In genomic region chr5:105566852-105567412, GRCm38 (mm10) we compare ENCODE assay signal across 12 mouse cellular contexts. TPM values are rescaled to one million over a fixed set of nuclear protein-coding genes. Genes with fewer than 3 reads are reported as not detected.
DNase-seq lines count a peak whose midpoint lies in the region; ATAC-seq and TF ChIP-seq lines count a peak whose summit lies in the region.
"Had no signal": no experiment of that assay in that cellular context is flagged by ENCODE, and none has a peak within 500 bp of the region (broad histone marks: within the 10 kb centered on the region; RNA-seq: fewer than 3 reads in every experiment).

No protein-coding gene starts in this region.

- peak; percentile 59 for ATAC-seq in midbrain, embryonic 11.5 days (ENCODE audit: low FRiP score)
- no peak for ATAC-seq in midbrain, embryonic 15.5 days (replicated peaks)
- ATAC-seq in forebrain, embryonic 13.5 days: peak; percentile 53; the same call in 1 of the 2 replicates
- ATAC-seq in kidney, embryonic 14.5 days (ENCODE audit: low FRiP score, low TSS enrichment): no peak

- no peaks in the 10 kb centered on the region for H3K9me3 ChIP-seq in midbrain, embryonic 11.5 days (ENCODE audit: control insufficient read depth, low read length)
- H3K9me3 ChIP-seq in midbrain, embryonic 15.5 days: no peaks in the 10 kb centered on the region
- H3K9me3 ChIP-seq in forebrain, embryonic 13.5 days (replicated peaks): no peaks in the 10 kb centered on the region
- no peaks in the 10 kb centered on the region for H3K9me3 ChIP-seq in kidney, embryonic 14.5 days (ENCODE audit: control insufficient read depth, low read length)

- no peaks in the 10 kb centered on the region for H3K27me3 ChIP-seq in midbrain, embryonic 11.5 days (ENCODE audit: control insufficient read depth, insufficient read depth, low read length)
- H3K27me3 ChIP-seq in midbrain, embryonic 15.5 days (replicated peaks): no peaks in the 10 kb centered on the region
- no peaks in the 10 kb centered on the region for H3K27me3 ChIP-seq in forebrain, embryonic 13.5 days
- no peaks in the 10 kb centered on the region for H3K27me3 ChIP-seq in kidney, embryonic 14.5 days (ENCODE audit: control insufficient read depth, insufficient read depth, low read length)
- H3K27me3 ChIP-seq: CH12.LX had no signal

- WGBS in midbrain, embryonic 11.5 days: 65% methylated on average over 7 of the region's 7 CpGs
- 47% methylated on average over 7 of the region's 7 CpGs for WGBS in midbrain, embryonic 15.5 days
- 25% methylated on average over 7 of the region's 7 CpGs for WGBS in forebrain, embryonic 13.5 days
- WGBS in lung, adult 2 months: 47% methylated on average over 7 of the region's 7 CpGs
- 69% methylated on average over 7 of the region's 7 CpGs for WGBS in kidney, embryonic 14.5 days

- no peaks in the 10 kb centered on the region for H3K4me1 ChIP-seq in midbrain, embryonic 11.5 days (ENCODE audit: control insufficient read depth, insufficient read depth, low read length)
- peaks cover 3% of the 10 kb centered on the region; the same call in 1 of the 2 replicates for H3K4me1 ChIP-seq in midbrain, embryonic 15.5 days
- H3K4me1 ChIP-seq in forebrain, embryonic 13.5 days: peaks cover 9% of the 10 kb centered on the region
- peaks cover 3% of the 10 kb centered on the region for H3K4me1 ChIP-seq in lung, adult 2 months (ENCODE audit: control insufficient read depth, insufficient read depth, low read length)
- no peaks in the 10 kb centered on the region for H3K4me1 ChIP-seq in kidney, embryonic 14.5 days (ENCODE audit: control insufficient read depth, insufficient read depth, low read length)

- H3K4me2 ChIP-seq in midbrain, embryonic 11.5 days: no peak overlapping the region
- no peak overlapping the region for H3K4me2 ChIP-seq in midbrain, embryonic 15.5 days
- H3K4me2 ChIP-seq in forebrain, embryonic 13.5 days: no peak overlapping the region
- no peak overlapping the region for H3K4me2 ChIP-seq in kidney, embryonic 14.5 days (replicated peaks; ENCODE audit: low read depth, low read length)

- H3K4me3 ChIP-seq in midbrain, embryonic 11.5 days (ENCODE audit: low read depth, low read length): no peak overlapping the region
- H3K4me3 ChIP-seq in midbrain, embryonic 15.5 days: no peak overlapping the region
- no peak overlapping the region for H3K4me3 ChIP-seq in forebrain, embryonic 13.5 days
- no peak overlapping the region for H3K4me3 ChIP-seq in lung, adult 2 months (replicated peaks; ENCODE audit: extremely low read depth, low read depth, low read length)
- no peak overlapping the region for H3K4me3 ChIP-seq in kidney, embryonic 14.5 days (ENCODE audit: low read length)

- TF ChIP-seq POLR2A in lung, adult 2 months (IDR thresholded peaks at IDR 0.05; ENCODE audit: borderline replicate concordance, extremely low read depth, low read depth, low read length): no peak

- intact Hi-C loops in left cerebral cortex, postnatal 10 days (cut with DNase I): no loop called here

- no peak overlapping the region for H3K9ac ChIP-seq in midbrain, embryonic 11.5 days (ENCODE audit: low read length)
- H3K9ac ChIP-seq in midbrain, embryonic 15.5 days: no peak overlapping the region
- H3K9ac ChIP-seq in forebrain, embryonic 13.5 days: no peak overlapping the region
- no peak overlapping the region for H3K9ac ChIP-seq in kidney, embryonic 14.5 days (ENCODE audit: low read depth, low read length)

- no peak overlapping the region for H3K27ac ChIP-seq in midbrain, embryonic 11.5 days (ENCODE audit: low read depth, low read length)
- no peak overlapping the region for H3K27ac ChIP-seq in midbrain, embryonic 15.5 days
- H3K27ac ChIP-seq in forebrain, embryonic 13.5 days: peak overlapping the region; percentile 51; the same call in 1 of the 2 replicates
- no peak overlapping the region for H3K27ac ChIP-seq in kidney, embryonic 14.5 days (ENCODE audit: low read depth, low read length)
- H3K27ac ChIP-seq: macrophage had no signal

- DNase-seq in midbrain, embryonic 11.5 days (ENCODE audit: low spot score, missing footprints): no peak
- DNase-seq in lung, adult 2 months: peak; percentile 31
- DNase-seq in left cerebral cortex, postnatal 10 days (ENCODE audit: extremely low spot score in 1 of 2, low spot score in 2 of 2): no peak
- DNase-seq in right cerebral cortex, adult 18-20 months: no peak
- DNase-seq: adrenal gland, adult 8-10 months; cerebellum, postnatal 25 days; kidney, adult 11 months had no signal

- H3K36me3 ChIP-seq in midbrain, embryonic 11.5 days (ENCODE audit: control insufficient read depth, insufficient read depth, low read length): no peaks in the 10 kb centered on the region
- no peaks in the 10 kb centered on the region for H3K36me3 ChIP-seq in midbrain, embryonic 15.5 days (replicated peaks)
- H3K36me3 ChIP-seq in forebrain, embryonic 13.5 days (ENCODE audit: poor library complexity, severe bottlenecking): no peaks in the 10 kb centered on the region
- no peaks in the 10 kb centered on the region for H3K36me3 ChIP-seq in kidney, embryonic 14.5 days (ENCODE audit: control insufficient read depth, insufficient read depth, low read length)

- no peak for TF ChIP-seq CTCF in lung, adult 2 months (IDR thresholded peaks at IDR 0.05; ENCODE audit: insufficient read depth, low read length)

RNA-seq across cellular contexts. Expression of gene Lrrc8c, which starts 47.7 kb away (rescaled TPM):
- polyA plus RNA-seq in midbrain, embryonic 11.5 days (2014; fragmentation: Nextera tagmentation; extraction: Ambion mirVana): 12.4 and 12.8 TPM in 2 replicates
- 13.2 and 13.6 TPM in 2 replicates for polyA plus RNA-seq in midbrain, embryonic 15.5 days (2015; fragmentation: Nextera tagmentation; extraction: Ambion mirVana)
- polyA plus RNA-seq in forebrain, embryonic 13.5 days (2015; fragmentation: Nextera tagmentation; extraction: Ambion mirVana): 9.4 and 9.5 TPM in 2 replicates
- 43.7 and 51.6 TPM in 2 replicates for polyA plus RNA-seq in lung, adult 2 months (2012; rRNA removed)
- total RNA-seq in left cerebral cortex, postnatal 10 days (2021): 10 to 100 TPM; 28.4 to 34.0 TPM
- 13.1 and 14.2 TPM in 2 replicates for polyA plus RNA-seq in kidney, embryonic 14.5 days (2014; fragmentation: Nextera tagmentation; extraction: Ambion mirVana)

Comparison
In these comparisons a context has a peak if more than half of its experiments do, and no peak if none do; other contexts are left out.
1. ATAC-seq: peak in midbrain, embryonic 11.5 days (single experiment) and forebrain, embryonic 13.5 days (single experiment); none in midbrain, embryonic 15.5 days (single experiment) and kidney, embryonic 14.5 days (single experiment).